ENCODE assay signal across 8 mouse cellular contexts in genomic region chr13:23684295-23684945, GRCm38 (mm10). TPM values are rescaled to one million over a fixed set of nuclear protein-coding genes. Genes with fewer than 3 reads are reported as not detected.
DNase-seq lines count a peak whose midpoint lies in the region; ATAC-seq and TF ChIP-seq lines count a peak whose summit lies in the region.
"Not testable (repeated sequence)": the region's sequence is repeated elsewhere in the genome, so short reads cannot be mapped to it uniquely, and the experiment has no call there.

No protein-coding gene starts in this region.

- H3K36me3 ChIP-seq in ES-Bruce4 (ENCODE audit: control insufficient read depth, insufficient read depth, low read length, poor library complexity, severe bottlenecking); forebrain, embryonic 10.5 days (replicated peaks); liver, embryonic 16.5 days (ENCODE audit: control insufficient read depth, insufficient read depth): not testable (repeated sequence)

- H3K4me3 ChIP-seq in ES-Bruce4 (ENCODE audit: low read depth, low read length) = peak overlapping the region; percentile 68
- H3K4me3 ChIP-seq in forebrain, embryonic 10.5 days = peak overlapping the region; percentile 54
- H3K4me3 ChIP-seq in liver, embryonic 16.5 days (ENCODE audit: low read depth, low read length) = peak overlapping the region; percentile 61

- H3K27ac ChIP-seq in ES-Bruce4 (ENCODE audit: insufficient read depth, low read length) = peak overlapping the region; percentile 82
- H3K27ac ChIP-seq in forebrain, embryonic 10.5 days = peak overlapping the region; percentile 93
- peak overlapping the region; percentile 99 for H3K27ac ChIP-seq in liver, embryonic 16.5 days (ENCODE audit: low read length)

- H3K9me3 ChIP-seq in ES-Bruce4 (replicated peaks; ENCODE audit: control insufficient read depth, insufficient read depth, low read length, poor library complexity, severe bottlenecking); forebrain, embryonic 10.5 days; liver, embryonic 16.5 days (replicated peaks; ENCODE audit: control insufficient read depth, low read length): not testable (repeated sequence)

- TF ChIP-seq CTCF in ES-Bruce4 (IDR thresholded peaks at IDR 0.05; ENCODE audit: low read depth, low read length) = not testable (repeated sequence)

- TF ChIP-seq POLR2A in ES-Bruce4 (IDR thresholded peaks at IDR 0.05; ENCODE audit: insufficient read depth, low read length) = peak; percentile 71

- under 1% methylated on average over 19 of the region's 37 CpGs for WGBS in forebrain, embryonic 10.5 days
- under 1% methylated on average over 13 of the region's 37 CpGs for WGBS in liver, embryonic 16.5 days (ENCODE audit: insufficient replicate concordance)

- peak overlapping the region; percentile 54 for H3K4me2 ChIP-seq in liver, embryonic 16.5 days (ENCODE audit: low read depth, low read length)

- H3K27me3 ChIP-seq in ES-Bruce4 (ENCODE audit: control insufficient read depth, insufficient read depth, low read length, poor library complexity, severe bottlenecking); forebrain, embryonic 10.5 days (ENCODE audit: poor library complexity, severe bottlenecking); liver, embryonic 16.5 days (ENCODE audit: control insufficient read depth, insufficient read depth, low read depth, low read length): not testable (repeated sequence)

- DNase-seq in forebrain, embryonic 10.5 days (ENCODE audit: extremely low spot score, low spot score) = peak; percentile 60
- peak; percentile 30 to 66 for DNase-seq in heart, postnatal 14 days
- peak; percentile 71 for DNase-seq in kidney, postnatal 10 days
- peak; percentile 65 to 75 for DNase-seq in natural killer cell, adult 2 months (ENCODE audit: low spot score in 2 of 2)
- DNase-seq in telencephalon, adult 2 months (ENCODE audit: low read depth, low spot score) = peak; percentile 80

- peak; percentile 26; the same call in 1 of the 2 replicates for ATAC-seq in cerebellum, adult (ENCODE audit: insufficient number of reproducible peaks, low FRiP score, low TSS enrichment)
- peak; percentile 17; the same call in 1 of the 2 replicates for ATAC-seq in liver, embryonic 16.5 days (ENCODE audit: low read depth)

- not testable (repeated sequence) for TF ChIP-seq EP300 in ES-Bruce4 (IDR thresholded peaks at IDR 0.05; ENCODE audit: insufficient read depth, low read depth, low read length)

- not testable (repeated sequence) for H3K4me1 ChIP-seq in ES-Bruce4 (ENCODE audit: control insufficient read depth, insufficient read depth, low read length)
- peaks cover 28% of the 10 kb centered on the region for H3K4me1 ChIP-seq in forebrain, embryonic 10.5 days
- peaks cover 30% of the 10 kb centered on the region for H3K4me1 ChIP-seq in liver, embryonic 16.5 days (ENCODE audit: control insufficient read depth, low read depth, low read length)

- peak overlapping the region; percentile 93 for H3K9ac ChIP-seq in ES-Bruce4 (ENCODE audit: low read depth, poor library complexity, severe bottlenecking)
- H3K9ac ChIP-seq in liver, embryonic 16.5 days (ENCODE audit: low read depth, low read length) = peak overlapping the region; percentile 64

- intact Hi-C loops in heart, postnatal 14 days (cut with DNase I) = loop anchor here (5.0 to 10.0 kb wide), 3 partner anchors 50 to 1642 kb away; partner anchors contain the start of genes Hist1h1c, Hist1h2ag, Hist1h2bj and Hist1h4i

RNA-seq across cellular contexts. Expression of gene Hist1h2bc, which starts 0.4 kb away (rescaled TPM):
- polyA plus RNA-seq in ES-Bruce4 (2011; ENCODE audit: insufficient read depth, insufficient read length, low read depth, missing spikeins) = 9.1 and 10.6 TPM in 2 replicates
- 17.2 and 19.3 TPM in 2 replicates for polyA plus RNA-seq in forebrain, embryonic 10.5 days (2016; fragmentation: Nextera tagmentation; extraction: Ambion mirVana)
- total RNA-seq in heart, postnatal 14 days (2021) = 10 to 100 TPM; 48.8 to 56.9 TPM
- 202 and 220 TPM in 2 replicates for polyA plus RNA-seq in liver, embryonic 16.5 days (2015; fragmentation: Nextera tagmentation; extraction: Ambion mirVana)

RNA-seq across cellular contexts. Expression of gene Hist1h2ac, which starts 0.7 kb away (rescaled TPM):
- 0.37 and 0.91 TPM in 2 replicates for polyA plus RNA-seq in ES-Bruce4 (2011; ENCODE audit: insufficient read depth, insufficient read length, low read depth, missing spikeins)
- polyA plus RNA-seq in forebrain, embryonic 10.5 days (2016; fragmentation: Nextera tagmentation; extraction: Ambion mirVana) = 1.00 and 1.1 TPM in 2 replicates
- total RNA-seq in heart, postnatal 14 days (2021) = 1 to 10 TPM; 2.0 to 3.7 TPM
- 1.2 and 1.5 TPM in 2 replicates for polyA plus RNA-seq in liver, embryonic 16.5 days (2015; fragmentation: Nextera tagmentation; extraction: Ambion mirVana)

RNA-seq across cellular contexts. Expression of gene Hist1h1t, which starts 11.2 kb away (rescaled TPM):
- polyA plus RNA-seq in ES-Bruce4 (2011; ENCODE audit: insufficient read depth, insufficient read length, low read depth, missing spikeins) = not detected in 2 replicates
- polyA plus RNA-seq in forebrain, embryonic 10.5 days (2016; fragmentation: Nextera tagmentation; extraction: Ambion mirVana) = not detected in 2 replicates
- under 1 TPM; 0.31 to 0.32 TPM for total RNA-seq in heart, postnatal 14 days (2021)
- polyA plus RNA-seq in liver, embryonic 16.5 days (2015; fragmentation: Nextera tagmentation; extraction: Ambion mirVana) = 0.13 TPM in 1 of 2 replicates, not detected in the other

RNA-seq across cellular contexts. Expression of gene Hist1h4c, which starts 13.8 kb away (rescaled TPM):
- 1.3 and 2.5 TPM in 2 replicates for polyA plus RNA-seq in ES-Bruce4 (2011; ENCODE audit: insufficient read depth, insufficient read length, low read depth, missing spikeins)
- 4.5 and 5.9 TPM in 2 replicates for polyA plus RNA-seq in forebrain, embryonic 10.5 days (2016; fragmentation: Nextera tagmentation; extraction: Ambion mirVana)
- total RNA-seq in heart, postnatal 14 days (2021) = 10 to 100 TPM; 62.9 to 77.3 TPM
- polyA plus RNA-seq in liver, embryonic 16.5 days (2015; fragmentation: Nextera tagmentation; extraction: Ambion mirVana) = 6.3 and 8.9 TPM in 2 replicates

RNA-seq across cellular contexts. Expression of gene Hfe, which starts 26.2 kb away (rescaled TPM):
- polyA plus RNA-seq in ES-Bruce4 (2011; ENCODE audit: insufficient read depth, insufficient read length, low read depth, missing spikeins) = not detected in 2 replicates
- 1.3 and 1.5 TPM in 2 replicates for polyA plus RNA-seq in forebrain, embryonic 10.5 days (2016; fragmentation: Nextera tagmentation; extraction: Ambion mirVana)
- total RNA-seq in heart, postnatal 14 days (2021) = 10 to 100 TPM; 39.5 to 41.3 TPM
- polyA plus RNA-seq in liver, embryonic 16.5 days (2015; fragmentation: Nextera tagmentation; extraction: Ambion mirVana) = 16.0 and 16.3 TPM in 2 replicates

Comparison
In these comparisons a context has a peak if more than half of its experiments do, and no peak if none do; other contexts are left out.
1. Peak in every context shown above with its lines: DNase-seq, ATAC-seq, H3K4me3 ChIP-seq and H3K27ac ChIP-seq.